Mouse (Mus musculus): Measurements from ENCODE around the gene Serpini1. TPM values are rescaled to one million over a fixed set of nuclear protein-coding genes. Genes with fewer than 3 reads are reported as not detected.

The Serpini1 gene
- polyA plus RNA-seq, 1 experiment from 2014 or later, result 20.3 TPM

GRCm38 (mm10) chr3:75544287-75544686, 13.1 kb upstream of the Serpini1 start:
- no peak overlapping the region for H3K9ac ChIP-seq (replicated peaks; ENCODE audit: low read depth, low read length)
- H3K4me2 ChIP-seq (replicated peaks; ENCODE audit: low read depth, low read length), result no peak overlapping the region
- no peaks in the 10 kb centered on the region for H3K4me1 ChIP-seq (ENCODE audit: control insufficient read depth, insufficient read depth, low read length)
- no peak for ATAC-seq (ENCODE audit: insufficient number of reproducible peaks, insufficient read depth, low FRiP score, low read depth)
- H3K27me3 ChIP-seq (ENCODE audit: control insufficient read depth, insufficient read depth, low read length), result no peaks in the 10 kb centered on the region
- no peak overlapping the region for H3K27ac ChIP-seq (ENCODE audit: low read length)
- no peaks in the 10 kb centered on the region for H3K36me3 ChIP-seq (ENCODE audit: control insufficient read depth, insufficient read depth, low read length)
- 90% methylated on average over 1 of the region's 1 CpGs for WGBS
- H3K4me3 ChIP-seq (ENCODE audit: low read depth, low read length), result no peak overlapping the region
- no peaks in the 10 kb centered on the region for H3K9me3 ChIP-seq (ENCODE audit: control insufficient read depth, low read depth, low read length)

DNA sequence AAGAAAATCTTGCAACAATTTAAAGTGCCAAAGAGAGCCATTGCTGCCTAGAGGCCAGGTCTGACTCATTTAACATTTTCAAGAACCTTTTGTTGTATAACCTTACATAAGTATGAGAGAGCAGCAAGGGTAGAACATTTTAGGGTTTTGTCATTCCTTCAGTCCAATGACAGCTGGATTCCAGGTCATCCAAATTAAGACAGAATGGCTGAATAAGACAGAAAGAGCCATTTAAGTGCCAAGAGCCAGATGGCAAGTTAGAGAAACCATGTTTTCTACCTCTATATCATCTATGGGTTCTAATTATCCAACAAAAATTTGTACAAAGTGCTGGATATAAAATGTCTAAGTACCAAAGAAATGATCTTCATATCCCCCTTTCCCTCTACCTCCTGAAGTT, 6.1 kb upstream of the Serpini1 start:
- H3K9me3 ChIP-seq (ENCODE audit: control insufficient read depth, low read depth, low read length), result no peaks in the 10 kb centered on the region
- H3K9ac ChIP-seq (replicated peaks; ENCODE audit: low read depth, low read length), result no peak overlapping the region
- no peaks in the 10 kb centered on the region for H3K27me3 ChIP-seq (ENCODE audit: control insufficient read depth, insufficient read depth, low read length)
- H3K4me1 ChIP-seq (ENCODE audit: control insufficient read depth, insufficient read depth, low read length), result no peaks in the 10 kb centered on the region
- no peaks in the 10 kb centered on the region for H3K36me3 ChIP-seq (ENCODE audit: control insufficient read depth, insufficient read depth, low read length)
- H3K4me2 ChIP-seq (replicated peaks; ENCODE audit: low read depth, low read length), result no peak overlapping the region
- H3K27ac ChIP-seq (ENCODE audit: low read length), result no peak overlapping the region
- no peak for ATAC-seq (ENCODE audit: insufficient number of reproducible peaks, insufficient read depth, low FRiP score, low read depth)
- H3K4me3 ChIP-seq (ENCODE audit: low read depth, low read length), result no peak overlapping the region

DNA sequence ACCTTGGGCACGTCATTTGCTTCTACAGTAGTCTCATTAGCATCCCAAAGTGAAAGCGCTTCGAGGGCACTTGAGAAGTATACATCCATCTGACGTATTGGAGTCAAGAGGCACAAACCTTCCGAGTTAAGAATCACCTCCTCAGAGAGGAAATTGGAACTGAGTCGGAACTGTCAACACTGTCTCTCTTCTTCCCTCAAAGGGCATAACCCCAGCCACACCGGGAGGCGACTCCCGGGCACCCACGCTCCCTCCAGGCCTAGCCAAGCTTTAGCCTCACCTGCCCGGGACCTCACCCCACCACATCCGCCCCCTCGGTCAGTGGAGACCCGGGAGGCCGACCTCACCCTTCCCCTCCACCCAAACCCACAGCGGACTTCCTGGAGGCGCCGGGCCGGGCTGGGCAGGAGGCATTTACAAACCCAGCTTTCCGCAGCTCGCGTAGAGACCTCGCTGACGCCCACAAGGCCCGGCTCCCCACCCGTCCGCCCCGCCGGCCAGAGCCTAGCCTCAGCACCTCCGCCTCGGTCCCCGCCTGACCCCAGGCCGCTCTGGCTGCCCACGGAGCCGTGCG, 1.1 kb upstream of the Serpini1 start:
- H3K9me3 ChIP-seq (ENCODE audit: control insufficient read depth, low read depth, low read length), result no peaks in the 10 kb centered on the region
- WGBS, result under 1% methylated on average over 36 of the region's 36 CpGs

DNA sequence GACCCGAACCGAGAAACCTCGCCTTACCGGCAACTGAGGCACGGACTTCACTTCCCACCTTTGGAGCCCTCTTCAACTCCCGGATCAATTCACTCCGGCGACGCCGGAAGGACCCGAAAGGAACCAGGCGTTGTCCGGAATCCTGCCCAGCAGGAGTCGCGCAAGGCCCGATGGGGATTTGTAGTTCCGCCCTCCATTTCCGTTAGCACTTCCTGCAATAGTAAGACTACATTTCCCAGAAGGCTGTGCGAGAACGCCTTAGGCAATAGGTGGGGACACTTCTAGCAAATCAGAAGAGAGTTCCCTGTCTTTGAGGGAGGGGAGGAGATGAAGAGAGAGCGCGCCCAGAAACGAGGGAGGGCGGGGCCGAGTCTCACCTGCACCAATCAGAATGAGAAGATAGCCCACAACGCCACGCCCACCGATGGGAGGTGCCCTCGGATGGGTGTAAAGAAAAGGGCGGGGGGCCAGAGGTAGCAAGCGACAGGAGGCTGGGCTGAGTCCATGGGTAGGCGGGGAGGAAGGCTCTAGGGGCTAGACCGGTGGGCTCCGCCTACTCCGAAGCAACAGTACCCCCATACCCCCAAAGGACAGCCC, 554 bp upstream of the Serpini1 start, which contains the start of gene Pdcd10:
Gene Pdcd10, minus strand, starts transcription at position 162 of the 597 bp plus-strand sequence.
- Histone ChIP-seq H3K36me3 (ENCODE audit: control insufficient read depth, insufficient read depth, low read length) (no peaks in the 10 kb centered on the region), H3K4me3 (ENCODE audit: low read depth, low read length) (peak within 1 kb of the TSS; percentile 91), H3K4me2 (replicated peaks; ENCODE audit: low read depth, low read length) (peak within 1 kb of the TSS; percentile 92), H3K9me3 (ENCODE audit: control insufficient read depth, low read depth, low read length) (no peaks in the 10 kb centered on the region), H3K27me3 (ENCODE audit: control insufficient read depth, insufficient read depth, low read length) (no peaks in the 10 kb centered on the region), H3K9ac (replicated peaks; ENCODE audit: low read depth, low read length) (peak within 1 kb of the TSS; percentile 79), H3K27ac (ENCODE audit: low read length) (peak within 1 kb of the TSS; percentile 66), H3K4me1 (ENCODE audit: control insufficient read depth, insufficient read depth, low read length) (no peaks in the 10 kb centered on the region)
- WGBS, result under 1% methylated on average over 35 of the region's 35 CpGs
- ATAC-seq (ENCODE audit: insufficient number of reproducible peaks, insufficient read depth, low FRiP score, low read depth), result peak; percentile 97

More for the DNA sequence above, 1.1 kb upstream of the Serpini1 start:
- Histone ChIP-seq H3K4me2 (replicated peaks; ENCODE audit: low read depth, low read length) (peak overlapping the region; percentile 92), H3K9ac (replicated peaks; ENCODE audit: low read depth, low read length) (peak overlapping the region; percentile 79), H3K36me3 (ENCODE audit: control insufficient read depth, insufficient read depth, low read length) (no peaks in the 10 kb centered on the region), H3K27me3 (ENCODE audit: control insufficient read depth, insufficient read depth, low read length) (no peaks in the 10 kb centered on the region), H3K4me3 (ENCODE audit: low read depth, low read length) (peak overlapping the region; percentile 91), H3K27ac (ENCODE audit: low read length) (peak overlapping the region; percentile 66), H3K4me1 (ENCODE audit: control insufficient read depth, insufficient read depth, low read length) (no peaks in the 10 kb centered on the region)
- ATAC-seq (ENCODE audit: insufficient number of reproducible peaks, insufficient read depth, low FRiP score, low read depth), result peak; percentile 30

DNA sequence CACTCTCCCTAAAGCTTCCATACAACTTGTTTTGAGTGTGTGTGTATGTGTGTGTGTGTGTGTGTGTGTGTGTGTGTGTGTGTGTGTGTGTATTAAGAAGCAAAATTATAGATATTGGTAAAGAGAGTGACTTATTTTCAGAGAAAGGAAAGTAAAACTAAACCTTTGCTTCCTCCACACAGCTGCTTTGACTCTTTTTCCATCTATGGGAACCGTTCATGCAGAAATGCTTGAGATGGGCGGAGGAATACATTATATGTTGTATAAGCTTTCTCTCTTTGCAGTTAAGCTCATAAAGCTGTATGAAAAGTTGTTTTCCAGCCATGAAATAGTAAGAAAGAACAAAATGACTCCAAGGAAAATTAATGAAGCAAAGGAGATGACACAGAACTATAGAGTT, 16.7 kb downstream of the Serpini1 start:
- no peak overlapping the region for H3K4me3 ChIP-seq (ENCODE audit: low read depth, low read length)
- H3K36me3 ChIP-seq (ENCODE audit: control insufficient read depth, insufficient read depth, low read length), result no peaks in the 10 kb centered on the region
- no peaks in the 10 kb centered on the region for H3K9me3 ChIP-seq (ENCODE audit: control insufficient read depth, low read depth, low read length)
- H3K9ac ChIP-seq (replicated peaks; ENCODE audit: low read depth, low read length), result no peak overlapping the region
- no peak overlapping the region for H3K4me2 ChIP-seq (replicated peaks; ENCODE audit: low read depth, low read length)
- H3K4me1 ChIP-seq (ENCODE audit: control insufficient read depth, insufficient read depth, low read length), result no peaks in the 10 kb centered on the region
- H3K27me3 ChIP-seq (ENCODE audit: control insufficient read depth, insufficient read depth, low read length), result no peaks in the 10 kb centered on the region
- no peak for ATAC-seq (ENCODE audit: insufficient number of reproducible peaks, insufficient read depth, low FRiP score, low read depth)
- H3K27ac ChIP-seq (ENCODE audit: low read length), result no peak overlapping the region
- 74% methylated on average over 2 of the region's 2 CpGs for WGBS

DNA sequence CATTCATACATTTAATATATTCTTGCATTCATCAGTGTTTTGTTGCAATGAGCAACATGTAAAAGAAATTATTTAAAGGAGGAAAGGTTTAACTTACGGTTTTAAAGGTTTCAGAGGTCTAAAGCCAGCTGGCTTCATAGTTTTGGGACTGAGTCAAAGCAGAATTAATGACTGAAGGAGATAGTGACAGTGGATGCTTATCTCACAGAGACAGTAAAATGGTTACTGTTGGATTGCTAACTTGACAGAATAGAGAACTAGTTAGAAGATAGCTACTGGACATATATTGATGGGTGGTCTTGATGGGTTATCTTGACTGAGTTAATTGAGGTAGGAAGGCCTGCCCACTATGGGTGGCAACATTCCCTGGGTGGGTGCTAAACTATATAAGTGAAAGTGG, 18.2 kb downstream of the Serpini1 start:
- 81% methylated on average over 1 of the region's 1 CpGs for WGBS
- Histone ChIP-seq H3K27ac (ENCODE audit: low read length) (no peak overlapping the region), H3K36me3 (ENCODE audit: control insufficient read depth, insufficient read depth, low read length) (no peaks in the 10 kb centered on the region), H3K4me1 (ENCODE audit: control insufficient read depth, insufficient read depth, low read length) (no peaks in the 10 kb centered on the region), H3K4me3 (ENCODE audit: low read depth, low read length) (no peak overlapping the region), H3K27me3 (ENCODE audit: control insufficient read depth, insufficient read depth, low read length) (no peaks in the 10 kb centered on the region), H3K4me2 (replicated peaks; ENCODE audit: low read depth, low read length) (no peak overlapping the region), H3K9me3 (ENCODE audit: control insufficient read depth, low read depth, low read length) (no peaks in the 10 kb centered on the region), H3K9ac (replicated peaks; ENCODE audit: low read depth, low read length) (no peak overlapping the region)
- ATAC-seq (ENCODE audit: insufficient number of reproducible peaks, insufficient read depth, low FRiP score, low read depth), result no peak

GRCm38 (mm10) chr3:75579352-75579751, 22.0 kb downstream of the Serpini1 start:
- Histone ChIP-seq H3K9ac (replicated peaks; ENCODE audit: low read depth, low read length) (no peak overlapping the region), H3K4me1 (ENCODE audit: control insufficient read depth, insufficient read depth, low read length) (no peaks in the 10 kb centered on the region), H3K4me2 (replicated peaks; ENCODE audit: low read depth, low read length) (no peak overlapping the region), H3K9me3 (ENCODE audit: control insufficient read depth, low read depth, low read length) (no peaks in the 10 kb centered on the region), H3K4me3 (ENCODE audit: low read depth, low read length) (no peak overlapping the region), H3K27me3 (ENCODE audit: control insufficient read depth, insufficient read depth, low read length) (no peaks in the 10 kb centered on the region), H3K36me3 (ENCODE audit: control insufficient read depth, insufficient read depth, low read length) (no peaks in the 10 kb centered on the region), H3K27ac (ENCODE audit: low read length) (no peak overlapping the region)
- WGBS, result 58% methylated on average over 4 of the region's 4 CpGs
- no peak for ATAC-seq (ENCODE audit: insufficient number of reproducible peaks, insufficient read depth, low FRiP score, low read depth)

GRCm38 (mm10) chr3:75583293-75583692, 25.9 kb downstream of the Serpini1 start:
- Histone ChIP-seq H3K27ac (ENCODE audit: low read length) (no peak overlapping the region), H3K9ac (replicated peaks; ENCODE audit: low read depth, low read length) (no peak overlapping the region), H3K9me3 (ENCODE audit: control insufficient read depth, low read depth, low read length) (no peaks in the 10 kb centered on the region), H3K4me2 (replicated peaks; ENCODE audit: low read depth, low read length) (no peak overlapping the region), H3K4me3 (ENCODE audit: low read depth, low read length) (no peak overlapping the region), H3K36me3 (ENCODE audit: control insufficient read depth, insufficient read depth, low read length) (no peaks in the 10 kb centered on the region), H3K27me3 (ENCODE audit: control insufficient read depth, insufficient read depth, low read length) (no peaks in the 10 kb centered on the region), H3K4me1 (ENCODE audit: control insufficient read depth, insufficient read depth, low read length) (no peaks in the 10 kb centered on the region)
- no peak for ATAC-seq (ENCODE audit: insufficient number of reproducible peaks, insufficient read depth, low FRiP score, low read depth)
- 84% methylated on average over 3 of the region's 3 CpGs for WGBS

DNA sequence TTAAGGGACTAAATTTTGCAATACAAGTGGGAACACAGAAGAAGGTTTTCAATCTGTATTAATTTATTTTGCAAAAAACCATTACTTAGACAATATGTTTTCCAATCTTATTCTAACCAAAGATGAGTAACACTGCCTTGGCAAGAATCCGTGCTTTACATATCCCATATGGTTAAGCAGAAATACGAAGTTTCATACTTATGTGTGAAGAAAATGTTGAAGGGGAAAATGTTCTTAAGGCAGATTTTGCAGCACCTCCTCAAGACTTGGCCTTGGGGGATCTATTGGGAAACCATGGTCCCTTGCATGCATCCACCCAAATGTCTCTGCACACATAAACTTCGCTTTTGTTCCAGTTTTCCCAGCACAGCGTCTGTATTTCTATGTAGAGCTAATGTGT, 27.6 kb downstream of the Serpini1 start:
- WGBS, result 89% methylated on average over 4 of the region's 4 CpGs
- H3K9me3 ChIP-seq (ENCODE audit: control insufficient read depth, low read depth, low read length), result no peaks in the 10 kb centered on the region
- ATAC-seq (ENCODE audit: insufficient number of reproducible peaks, insufficient read depth, low FRiP score, low read depth), result no peak
- H3K27ac ChIP-seq (ENCODE audit: low read length), result no peak overlapping the region
- no peaks in the 10 kb centered on the region for H3K4me1 ChIP-seq (ENCODE audit: control insufficient read depth, insufficient read depth, low read length)
- no peak overlapping the region for H3K4me2 ChIP-seq (replicated peaks; ENCODE audit: low read depth, low read length)
- no peak overlapping the region for H3K9ac ChIP-seq (replicated peaks; ENCODE audit: low read depth, low read length)
- no peaks in the 10 kb centered on the region for H3K27me3 ChIP-seq (ENCODE audit: control insufficient read depth, insufficient read depth, low read length)
- no peak overlapping the region for H3K4me3 ChIP-seq (ENCODE audit: low read depth, low read length)
- no peaks in the 10 kb centered on the region for H3K36me3 ChIP-seq (ENCODE audit: control insufficient read depth, insufficient read depth, low read length)

Data from stomach, embryonic 14.5 days (tissue).